Mouse (Mus musculus): ENCODE data around the gene Trap1a. TPM values are rescaled to one million over a fixed set of nuclear protein-coding genes. Genes with fewer than 3 reads are reported as not detected.
"Not testable (repeated sequence)": the region's sequence is repeated elsewhere in the genome, so short reads cannot be mapped to it uniquely, and the experiment has no call there.

The Trap1a gene
- not detected in 2 replicates for polyA plus RNA-seq (2014; fragmentation: Nextera tagmentation; extraction: Ambion mirVana)

- Histone ChIP-seq H3K27me3 (ENCODE audit: control insufficient read depth, insufficient read depth, low read length) (no peaks in the 10 kb centered on the region), H3K4me2 (ENCODE audit: low read depth, severe bottlenecking) (no peak within 1 kb of the TSS), H3K4me1 (ENCODE audit: control insufficient read depth, insufficient read depth, low read length) (no peaks in the 10 kb centered on the region), H3K27ac (replicated peaks; ENCODE audit: low read depth, low read length) (no peak within 1 kb of the TSS), H3K9ac (ENCODE audit: low read length) (no peak within 1 kb of the TSS), H3K4me3 (ENCODE audit: low read depth, low read length) (no peak within 1 kb of the TSS), H3K9me3 (ENCODE audit: control insufficient read depth, low read length) (no peaks in the 10 kb centered on the region), H3K36me3 (ENCODE audit: control insufficient read depth, insufficient read depth, low read length) (no peaks in the 10 kb centered on the region)
- DNase-seq (ENCODE audit: low spot score) (no peak), ATAC-seq (ENCODE audit: insufficient number of reproducible peaks, low FRiP score, low TSS enrichment, low read depth) (no peak)
- 85% methylated on average over 24 of the region's 24 CpGs for WGBS
Measured at GRCm38 (mm10) chrX:139333263-139333994, at the start of gene Trap1a. Gene Trap1a (plus strand): TSS chrX:139333683.

- Histone ChIP-seq H3K9me3 (ENCODE audit: control insufficient read depth, low read length) (no peaks in the 10 kb centered on the region), H3K4me1 (ENCODE audit: control insufficient read depth, insufficient read depth, low read length) (no peaks in the 10 kb centered on the region), H3K36me3 (ENCODE audit: control insufficient read depth, insufficient read depth, low read length) (no peaks in the 10 kb centered on the region), H3K27me3 (ENCODE audit: control insufficient read depth, insufficient read depth, low read length) (no peaks in the 10 kb centered on the region), H3K9ac (ENCODE audit: low read length) (no peak overlapping the region), H3K4me3 (ENCODE audit: low read depth, low read length) (no peak overlapping the region), H3K27ac (replicated peaks; ENCODE audit: low read depth, low read length) (no peak overlapping the region), H3K4me2 (ENCODE audit: low read depth, severe bottlenecking) (no peak overlapping the region)
- DNase-seq (ENCODE audit: low spot score) (no peak), ATAC-seq (ENCODE audit: insufficient number of reproducible peaks, low FRiP score, low TSS enrichment, low read depth) (no peak)
- 77% methylated on average over 2 of the region's 2 CpGs for WGBS
Measured at GRCm38 (mm10) chrX:139293114-139293513, 40.4 kb upstream of the Trap1a start.

GRCm38 (mm10) chrX:139295325-139295724, 38.2 kb upstream of the Trap1a start:
- H3K9ac ChIP-seq (ENCODE audit: low read length) = no peak overlapping the region
- ATAC-seq (ENCODE audit: insufficient number of reproducible peaks, low FRiP score, low TSS enrichment, low read depth) (no peak), DNase-seq (ENCODE audit: low spot score) (no peak)
- no peak overlapping the region for H3K4me3 ChIP-seq (ENCODE audit: low read depth, low read length)
- H3K36me3 ChIP-seq (ENCODE audit: control insufficient read depth, insufficient read depth, low read length) = no peaks in the 10 kb centered on the region
- no peaks in the 10 kb centered on the region for H3K9me3 ChIP-seq (ENCODE audit: control insufficient read depth, low read length)
- no peaks in the 10 kb centered on the region for H3K27me3 ChIP-seq (ENCODE audit: control insufficient read depth, insufficient read depth, low read length)
- no peak overlapping the region for H3K27ac ChIP-seq (replicated peaks; ENCODE audit: low read depth, low read length)
- H3K4me2 ChIP-seq (ENCODE audit: low read depth, severe bottlenecking) = no peak overlapping the region
- no peaks in the 10 kb centered on the region for H3K4me1 ChIP-seq (ENCODE audit: control insufficient read depth, insufficient read depth, low read length)
- 85% methylated on average over 1 of the region's 1 CpGs for WGBS

- H3K9me3 ChIP-seq (ENCODE audit: control insufficient read depth, low read length); H3K4me3 ChIP-seq (ENCODE audit: low read depth, low read length); H3K4me2 ChIP-seq (ENCODE audit: low read depth, severe bottlenecking); H3K27me3 ChIP-seq (ENCODE audit: control insufficient read depth, insufficient read depth, low read length); H3K9ac ChIP-seq (ENCODE audit: low read length); H3K27ac ChIP-seq (replicated peaks; ENCODE audit: low read depth, low read length); DNase-seq (ENCODE audit: low spot score); H3K4me1 ChIP-seq (ENCODE audit: control insufficient read depth, insufficient read depth, low read length); ATAC-seq (ENCODE audit: insufficient number of reproducible peaks, low FRiP score, low TSS enrichment, low read depth); H3K36me3 ChIP-seq (ENCODE audit: control insufficient read depth, insufficient read depth, low read length): not testable (repeated sequence)
- 76% methylated on average over 5 of the region's 5 CpGs for WGBS
Measured at GRCm38 (mm10) chrX:139317356-139317755, 16.1 kb upstream of the Trap1a start.

GRCm38 (mm10) chrX:139332583-139332982, 900 bp upstream of the Trap1a start:
- no peak for ATAC-seq (ENCODE audit: insufficient number of reproducible peaks, low FRiP score, low TSS enrichment, low read depth)
- no peaks in the 10 kb centered on the region for H3K9me3 ChIP-seq (ENCODE audit: control insufficient read depth, low read length)
- H3K4me1 ChIP-seq (ENCODE audit: control insufficient read depth, insufficient read depth, low read length) = no peaks in the 10 kb centered on the region
- H3K9ac ChIP-seq (ENCODE audit: low read length) = no peak overlapping the region
- H3K4me3 ChIP-seq (ENCODE audit: low read depth, low read length) = no peak overlapping the region
- no peak overlapping the region for H3K27ac ChIP-seq (replicated peaks; ENCODE audit: low read depth, low read length)
- no peaks in the 10 kb centered on the region for H3K27me3 ChIP-seq (ENCODE audit: control insufficient read depth, insufficient read depth, low read length)
- H3K4me2 ChIP-seq (ENCODE audit: low read depth, severe bottlenecking) = no peak overlapping the region
- 93% methylated on average over 9 of the region's 9 CpGs for WGBS
- DNase-seq (ENCODE audit: low spot score) = no peak
- no peaks in the 10 kb centered on the region for H3K36me3 ChIP-seq (ENCODE audit: control insufficient read depth, insufficient read depth, low read length)

- no peaks in the 10 kb centered on the region for H3K36me3 ChIP-seq (ENCODE audit: control insufficient read depth, insufficient read depth, low read length)
- no peak for ATAC-seq (ENCODE audit: insufficient number of reproducible peaks, low FRiP score, low TSS enrichment, low read depth)
- DNase-seq (ENCODE audit: low spot score) = no peak
- H3K4me1 ChIP-seq (ENCODE audit: control insufficient read depth, insufficient read depth, low read length) = no peaks in the 10 kb centered on the region
- no peak overlapping the region for H3K4me2 ChIP-seq (ENCODE audit: low read depth, severe bottlenecking)
- H3K9me3 ChIP-seq (ENCODE audit: control insufficient read depth, low read length) = no peaks in the 10 kb centered on the region
- WGBS = 85% methylated on average over 14 of the region's 14 CpGs
- no peaks in the 10 kb centered on the region for H3K27me3 ChIP-seq (ENCODE audit: control insufficient read depth, insufficient read depth, low read length)
- H3K9ac ChIP-seq (ENCODE audit: low read length) = no peak overlapping the region
- no peak overlapping the region for H3K4me3 ChIP-seq (ENCODE audit: low read depth, low read length)
- no peak overlapping the region for H3K27ac ChIP-seq (replicated peaks; ENCODE audit: low read depth, low read length)
Measured at GRCm38 (mm10) chrX:139334504-139335418, 1.3 kb downstream of the Trap1a start.

- H3K27ac ChIP-seq (replicated peaks; ENCODE audit: low read depth, low read length) = no peak overlapping the region
- H3K4me1 ChIP-seq (ENCODE audit: control insufficient read depth, insufficient read depth, low read length) = no peaks in the 10 kb centered on the region
- H3K4me2 ChIP-seq (ENCODE audit: low read depth, severe bottlenecking) = no peak overlapping the region
- no peaks in the 10 kb centered on the region for H3K9me3 ChIP-seq (ENCODE audit: control insufficient read depth, low read length)
- H3K4me3 ChIP-seq (ENCODE audit: low read depth, low read length) = no peak overlapping the region
- H3K27me3 ChIP-seq (ENCODE audit: control insufficient read depth, insufficient read depth, low read length) = no peaks in the 10 kb centered on the region
- no peak overlapping the region for H3K9ac ChIP-seq (ENCODE audit: low read length)
- ATAC-seq (ENCODE audit: insufficient number of reproducible peaks, low FRiP score, low TSS enrichment, low read depth) = no peak
- WGBS = 53% methylated on average over 3 of the region's 3 CpGs
- DNase-seq (ENCODE audit: low spot score) = no peak
- H3K36me3 ChIP-seq (ENCODE audit: control insufficient read depth, insufficient read depth, low read length) = no peaks in the 10 kb centered on the region
Measured at GRCm38 (mm10) chrX:139335419-139336074, 2.1 kb downstream of the Trap1a start.

- no peaks in the 10 kb centered on the region for H3K27me3 ChIP-seq (ENCODE audit: control insufficient read depth, insufficient read depth, low read length)
- 95% methylated on average over 4 of the region's 4 CpGs for WGBS
- ATAC-seq (ENCODE audit: insufficient number of reproducible peaks, low FRiP score, low TSS enrichment, low read depth) = no peak
Measured at GRCm38 (mm10) chrX:139339553-139339952, 6.1 kb downstream of the Trap1a start.

More at GRCm38 (mm10) chrX:139339553-139339952, 6.1 kb downstream of the Trap1a start:
- Histone ChIP-seq H3K4me2 (ENCODE audit: low read depth, severe bottlenecking) (no peak overlapping the region), H3K9me3 (ENCODE audit: control insufficient read depth, low read length) (no peaks in the 10 kb centered on the region), H3K9ac (ENCODE audit: low read length) (no peak overlapping the region), H3K27ac (replicated peaks; ENCODE audit: low read depth, low read length) (no peak overlapping the region), H3K4me3 (ENCODE audit: low read depth, low read length) (no peak overlapping the region), H3K4me1 (ENCODE audit: control insufficient read depth, insufficient read depth, low read length) (no peaks in the 10 kb centered on the region), H3K36me3 (ENCODE audit: control insufficient read depth, insufficient read depth, low read length) (no peaks in the 10 kb centered on the region)
- DNase-seq (ENCODE audit: low spot score) = no peak
